Mouse (Mus musculus): ENCODE data around the gene Tbc1d19.

GRCm38 (mm10) chr5:53933628-53934027, 124.2 kb downstream of the Tbc1d19 start:
- no peak for TF ChIP-seq CTCF (IDR thresholded peaks at IDR 0.05; ENCODE audit: low read depth)
- no peak for TF ChIP-seq EP300 (IDR thresholded peaks at IDR 0.05; ENCODE audit: low read depth)
